Mouse (Mus musculus): ENCODE data around the gene Krcc1.
A peak's percentile ranks its signal among the peaks of the same experiment; 100 is the strongest.

Krcc1 gene

DNA sequence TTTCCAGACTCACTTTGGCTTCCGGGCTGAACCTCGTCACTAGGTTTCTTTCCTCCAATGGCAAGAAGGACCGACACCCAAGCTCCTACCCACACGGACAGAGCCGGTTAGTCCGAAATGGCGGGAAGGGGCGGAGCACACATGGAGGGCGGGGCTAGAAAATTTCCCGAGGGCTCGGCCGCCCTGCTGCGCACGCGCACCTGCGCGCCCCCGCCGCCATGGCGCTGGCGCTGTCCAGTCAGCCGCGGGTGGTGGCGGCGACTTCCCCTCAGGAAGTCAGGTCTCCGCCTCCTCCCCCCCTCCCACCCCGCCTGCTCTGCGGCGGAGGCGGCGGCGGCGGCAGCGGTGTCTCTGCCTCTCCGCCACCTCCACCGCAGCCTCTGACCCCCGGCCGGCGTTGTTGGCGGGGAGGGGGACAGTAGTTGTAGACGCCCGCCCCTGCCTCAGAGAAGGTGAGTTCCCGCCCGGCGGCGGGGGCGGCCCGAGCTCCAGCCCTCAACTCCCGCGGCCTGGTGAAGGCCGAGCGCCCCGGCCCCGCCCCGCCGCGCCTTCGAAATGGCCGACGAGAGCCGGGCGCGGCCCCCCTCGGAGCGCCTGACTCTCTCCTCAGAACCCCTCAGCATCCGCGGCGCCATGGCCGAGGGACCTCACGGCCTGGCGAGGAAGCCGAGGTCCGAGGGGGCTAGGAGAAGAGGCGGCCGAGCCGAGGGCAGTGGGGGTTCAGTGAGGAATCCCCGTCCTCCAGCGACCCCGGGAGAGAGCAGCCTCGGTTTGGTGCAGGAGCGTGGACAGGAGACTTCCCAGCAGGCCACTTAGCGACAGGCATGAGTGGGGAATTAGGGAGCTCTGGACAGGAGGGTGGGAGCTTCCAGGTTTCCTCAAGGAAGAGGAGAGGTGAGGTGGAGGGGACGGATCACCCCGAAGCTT lies at the start of gene Krcc1:
TSS of gene Krcc1 (plus strand) at position 289 of the 927 bp plus-strand sequence.
- peak; percentile 90 for DNase-seq (ENCODE audit: low read depth)

GRCm38 (mm10) chr6:71224184-71224943 lies 47.1 kb upstream of the Krcc1 start:
- no peak for DNase-seq (ENCODE audit: low read depth)

DNA sequence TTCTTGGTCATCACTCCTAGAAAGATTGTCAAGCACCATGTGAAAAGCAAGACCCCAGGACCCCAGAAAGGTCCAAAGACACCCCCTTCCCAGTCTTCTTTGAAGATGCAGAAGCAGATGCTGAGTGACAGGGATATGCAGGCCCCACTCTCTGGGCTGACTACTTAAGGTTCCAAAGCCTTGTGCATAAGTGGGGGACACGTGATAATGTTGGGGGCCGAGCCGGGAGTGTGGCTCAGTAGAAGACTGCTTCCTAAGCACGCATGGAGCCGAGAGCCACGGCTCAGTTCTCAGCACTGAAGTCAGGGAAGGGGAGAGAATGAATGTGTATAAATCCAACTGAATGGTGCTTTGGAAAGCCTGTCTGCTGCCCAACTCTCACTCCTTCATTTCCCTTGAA lies 44.9 kb upstream of the Krcc1 start:
- no peak for DNase-seq (ENCODE audit: low read depth)

DNA sequence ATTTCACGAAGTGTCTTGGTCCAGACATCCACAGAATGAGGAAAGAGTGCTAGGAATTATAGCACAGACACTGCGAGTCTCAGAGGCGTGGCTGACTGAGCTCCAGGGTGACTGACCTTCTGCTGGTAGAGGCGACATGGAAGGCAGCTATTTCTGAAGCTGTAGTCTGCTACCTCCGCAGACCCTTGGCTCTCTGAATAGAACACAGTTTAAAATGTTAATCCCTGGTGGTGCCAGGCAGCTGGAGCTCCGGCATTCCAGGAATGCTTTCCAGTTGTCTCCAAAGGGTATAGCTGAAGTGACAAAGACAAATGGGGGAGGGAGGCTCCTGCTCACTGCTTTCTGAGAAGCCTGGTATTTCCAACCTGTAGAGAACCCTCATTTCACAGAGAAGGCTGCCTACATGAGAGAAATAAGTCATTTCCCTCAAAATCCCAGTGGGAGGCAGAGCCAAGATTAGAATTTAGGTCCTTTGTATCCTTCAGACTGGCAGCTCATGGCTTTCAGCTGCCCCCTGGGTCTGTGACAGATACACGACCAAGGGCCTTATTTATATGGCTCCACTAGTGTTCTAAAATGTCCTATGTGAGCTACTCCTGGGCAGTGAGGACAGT lies 44.2 kb upstream of the Krcc1 start:
- no peak for DNase-seq (ENCODE audit: low read depth)

DNA sequence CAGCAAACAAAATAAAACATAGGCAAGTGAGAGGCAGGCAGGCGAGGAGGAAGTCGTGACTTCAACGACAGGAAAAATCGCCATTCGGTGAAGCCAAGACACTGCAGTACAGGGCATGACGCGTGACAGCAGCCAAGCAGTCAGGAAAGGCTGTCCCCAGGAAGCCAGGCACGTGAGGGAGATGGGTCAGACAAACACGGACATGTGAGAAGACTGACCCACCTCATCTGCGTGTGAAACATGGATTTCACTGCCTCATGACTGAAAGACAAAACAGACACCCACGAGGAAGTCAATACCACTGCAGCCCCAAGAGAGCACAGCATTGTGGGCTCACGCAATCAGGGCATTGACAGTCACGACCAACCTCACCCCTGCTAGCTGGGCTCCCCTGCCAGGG lies 36.4 kb upstream of the Krcc1 start:
- no peak for DNase-seq (ENCODE audit: low read depth)

- no peak for DNase-seq (ENCODE audit: low read depth)
These were observed 35.5 kb upstream of the Krcc1 start for GRCm38 (mm10) chr6:71235944-71236343.

DNA sequence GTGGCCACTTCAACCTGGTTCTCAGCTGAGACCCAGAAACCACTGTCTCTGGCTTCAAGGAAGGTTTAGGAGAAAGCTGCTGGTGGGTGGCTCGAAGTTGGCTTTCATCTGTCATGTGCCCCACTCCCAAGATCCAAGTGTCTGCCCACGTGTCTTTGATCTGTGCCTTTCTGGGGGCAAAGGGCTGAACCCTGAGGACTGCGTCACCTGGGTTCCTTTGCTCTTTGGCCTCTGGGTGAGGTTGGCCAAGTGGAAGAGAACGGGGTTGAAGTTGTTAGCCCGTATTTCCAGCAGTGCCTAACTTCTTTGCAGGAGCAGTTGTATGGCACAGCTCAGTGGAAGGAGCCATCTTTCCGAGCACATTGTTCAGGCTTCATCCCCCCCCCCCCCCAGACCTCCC lies 35.0 kb upstream of the Krcc1 start:
- DNase-seq (ENCODE audit: low read depth): no peak

DNA sequence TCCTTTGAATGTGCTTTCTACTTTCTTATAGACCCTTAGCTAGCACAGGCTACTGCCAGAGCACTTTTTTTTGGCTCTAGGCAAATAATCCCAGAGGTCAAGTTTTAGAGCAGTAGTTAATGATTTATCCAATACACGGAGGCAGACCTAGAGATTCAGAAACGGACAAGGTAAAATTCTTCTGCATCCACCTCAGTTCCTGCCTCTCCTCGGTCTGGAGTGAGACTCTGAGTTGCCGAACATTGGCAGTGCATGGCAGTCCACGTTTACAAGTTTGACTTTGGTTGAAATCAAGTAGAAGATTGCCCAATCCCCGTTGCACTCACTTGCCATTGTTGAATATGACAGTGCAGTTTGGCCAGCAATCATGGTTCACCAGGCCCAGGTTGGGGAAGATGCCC lies 34.4 kb upstream of the Krcc1 start:
- DNase-seq (ENCODE audit: low read depth): no peak

GRCm38 (mm10) chr6:71239069-71239750 lies 32.3 kb upstream of the Krcc1 start:
- DNase-seq (ENCODE audit: low read depth): no peak

DNA sequence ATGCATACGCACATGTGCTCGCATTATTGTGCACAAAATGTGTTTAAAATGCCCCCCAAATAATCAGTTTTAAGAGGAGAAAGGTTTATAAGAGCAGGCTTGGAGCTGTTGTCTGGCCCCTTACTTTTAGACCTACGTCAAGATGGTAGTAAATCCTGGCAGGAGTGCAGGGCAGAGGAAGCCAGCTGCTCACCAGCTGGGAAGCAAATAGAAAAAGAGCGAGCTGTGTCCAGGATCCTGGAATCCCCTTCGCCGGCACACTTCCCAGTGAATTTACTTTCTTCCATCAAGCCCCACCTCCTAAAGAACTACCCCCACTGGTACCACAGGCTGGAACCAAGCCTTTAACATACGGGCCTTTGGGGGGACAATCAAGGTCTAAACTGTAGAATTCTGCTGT lies 30.6 kb upstream of the Krcc1 start:
- DNase-seq (ENCODE audit: low read depth): no peak

- no peak for DNase-seq (ENCODE audit: low read depth)
These were observed 28.7 kb upstream of the Krcc1 start for GRCm38 (mm10) chr6:71242811-71243210.

DNA sequence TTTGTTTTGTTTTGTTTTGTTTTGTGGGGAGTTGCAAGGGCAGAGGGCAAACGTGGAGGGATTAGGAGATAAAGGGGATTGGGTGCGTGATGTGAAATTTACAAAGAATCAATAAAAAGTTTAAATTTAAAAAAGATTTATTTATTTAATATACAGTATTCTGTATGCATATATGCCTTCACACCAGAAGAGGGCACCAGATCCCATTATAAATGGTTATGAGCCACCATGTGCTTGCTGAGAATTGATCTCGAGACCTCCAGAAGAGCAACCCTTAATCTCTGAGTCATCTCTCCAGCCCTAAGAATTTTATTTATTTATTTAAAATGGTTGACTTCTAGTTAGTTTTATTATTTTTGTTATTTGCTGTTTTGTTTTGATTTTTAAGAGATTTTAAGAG lies 28.2 kb upstream of the Krcc1 start:
- no peak for DNase-seq (ENCODE audit: low read depth)

- DNase-seq (ENCODE audit: low read depth): no peak
These were observed 23.1 kb upstream of the Krcc1 start for GRCm38 (mm10) chr6:71248420-71248819.

GRCm38 (mm10) chr6:71249615-71250014 lies 21.9 kb upstream of the Krcc1 start:
- no peak for DNase-seq (ENCODE audit: low read depth)

DNA sequence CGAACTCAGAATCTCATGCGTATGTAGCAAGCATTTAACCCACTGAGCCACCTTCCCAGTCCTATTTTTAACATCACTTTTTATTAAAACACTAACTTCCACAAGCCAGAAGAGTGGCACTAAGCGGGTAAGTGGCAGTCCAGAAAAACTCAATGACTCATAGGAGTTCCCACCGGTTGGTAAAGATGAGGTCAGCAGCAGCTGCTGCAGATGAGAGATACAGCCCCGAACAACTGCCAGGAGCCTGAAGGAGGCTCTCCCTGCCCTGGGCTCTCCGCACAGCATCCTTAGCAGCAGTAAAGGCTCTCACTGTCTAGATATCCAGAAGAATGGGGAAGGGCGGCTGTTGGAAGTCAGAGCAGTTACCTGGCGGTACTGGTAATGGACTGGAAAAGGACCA lies 20.5 kb upstream of the Krcc1 start:
- no peak for DNase-seq (ENCODE audit: low read depth)

DNA sequence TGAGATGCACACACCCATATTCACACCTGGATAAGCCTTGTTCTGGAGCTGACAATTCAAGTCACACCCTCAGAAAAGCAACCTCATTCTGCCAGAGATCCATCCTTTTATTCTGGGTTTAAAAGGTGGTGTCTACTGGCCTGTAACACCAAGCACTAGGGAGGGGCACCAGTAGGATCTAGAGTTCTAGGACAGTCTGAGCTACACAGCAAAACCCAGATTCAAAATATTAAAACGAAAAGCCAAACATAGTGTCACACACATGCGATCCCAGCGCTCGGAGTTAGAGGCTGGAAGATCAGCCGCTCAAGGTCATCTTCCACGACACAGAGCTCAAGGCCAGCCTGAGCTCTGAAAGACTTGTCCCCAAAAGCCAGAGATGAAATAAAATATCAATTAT lies 17.0 kb upstream of the Krcc1 start:
- no peak for DNase-seq (ENCODE audit: low read depth)

DNA sequence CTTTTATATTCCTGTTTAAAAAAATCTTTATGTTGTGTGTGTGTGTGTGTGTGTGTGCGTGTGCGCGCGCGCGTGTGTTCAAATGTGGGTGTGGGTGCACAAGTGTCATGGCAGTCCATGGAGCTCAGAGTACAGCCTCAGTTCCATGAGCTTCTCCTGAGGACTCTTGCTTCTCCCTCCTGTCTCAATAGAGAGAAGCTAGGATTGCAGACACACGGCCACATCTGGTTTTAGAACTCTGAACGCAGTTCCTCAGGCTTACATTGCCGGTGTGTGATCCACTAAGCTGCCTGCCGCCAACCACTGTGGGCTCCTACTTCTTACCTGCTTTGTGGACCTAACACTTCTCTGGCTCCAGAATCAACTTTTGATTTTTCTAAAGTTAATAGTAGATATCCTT lies 15.3 kb upstream of the Krcc1 start:
- DNase-seq (ENCODE audit: low read depth): no peak

DNA sequence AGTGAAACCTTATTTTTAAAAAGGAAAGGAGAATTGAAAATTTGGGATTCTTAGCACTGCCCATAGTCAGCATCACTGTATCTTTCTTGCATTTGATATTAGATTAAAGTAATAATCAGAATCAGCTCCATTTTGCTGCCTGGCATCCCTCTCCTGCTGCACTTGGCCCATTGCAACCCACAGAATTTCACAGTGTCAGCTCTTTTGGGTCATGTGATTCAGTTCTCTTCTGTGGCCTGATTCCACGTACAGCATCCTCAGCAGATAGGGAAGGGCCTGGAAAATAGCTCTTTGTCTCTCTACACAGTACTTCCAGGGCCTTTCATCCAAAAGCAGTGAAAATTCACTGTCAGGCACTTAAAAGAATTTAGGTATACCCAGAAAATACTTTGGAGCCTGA lies 14.1 kb upstream of the Krcc1 start:
- DNase-seq (ENCODE audit: low read depth): no peak

GRCm38 (mm10) chr6:71258562-71258961 lies 12.9 kb upstream of the Krcc1 start:
- DNase-seq (ENCODE audit: low read depth): no peak

DNA sequence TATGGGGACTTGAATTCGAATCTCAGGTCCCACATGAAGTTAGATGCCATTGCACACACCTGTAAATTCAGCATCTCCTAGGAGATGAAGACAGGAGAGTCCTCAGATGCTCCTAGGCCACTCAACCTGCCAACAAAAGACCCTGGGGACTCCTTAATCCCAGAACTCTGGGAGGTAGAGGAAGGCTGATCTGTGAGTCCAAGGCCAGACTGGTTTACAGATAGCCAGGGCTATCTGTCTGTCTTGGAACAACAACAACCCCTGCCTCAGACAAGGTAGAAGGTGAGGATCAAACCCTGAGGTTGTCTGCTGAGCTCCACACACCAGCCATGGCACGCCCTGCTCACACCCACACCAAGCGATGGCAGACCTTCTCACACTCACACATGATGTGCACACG lies 12.3 kb upstream of the Krcc1 start:
- DNase-seq (ENCODE audit: low read depth): no peak

DNA sequence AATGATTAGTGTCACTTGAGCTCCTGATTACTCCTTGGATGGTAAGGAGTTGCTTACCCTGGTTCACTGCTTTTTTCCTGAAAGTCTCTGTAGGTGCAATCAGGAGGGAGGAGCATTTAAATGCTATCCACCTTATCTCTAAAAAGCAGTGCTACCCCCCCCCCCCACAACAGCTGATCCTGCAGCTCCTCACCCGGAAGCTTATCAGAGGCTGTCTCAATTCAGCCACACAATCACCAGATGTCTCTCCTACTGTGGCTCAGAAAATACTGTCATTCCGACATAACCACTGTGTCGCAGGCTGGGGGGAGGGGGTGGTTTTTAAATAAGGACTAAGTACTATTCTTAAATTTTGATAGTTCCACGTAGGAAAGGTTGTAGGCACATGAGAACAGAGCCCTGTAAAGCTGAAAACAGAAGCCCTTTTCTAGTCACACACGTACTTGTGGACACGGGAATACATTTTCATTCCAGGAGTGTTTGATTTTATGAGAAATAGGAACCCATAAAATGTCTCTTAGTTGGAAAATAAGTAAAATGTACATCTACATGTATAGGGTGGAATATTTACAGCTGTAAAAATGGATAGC lies 11.3 kb upstream of the Krcc1 start:
- DNase-seq (ENCODE audit: low read depth): no peak

- no peak for DNase-seq (ENCODE audit: low read depth)
These were observed 10.4 kb upstream of the Krcc1 start for GRCm38 (mm10) chr6:71261060-71261459.
